Comparison of ENCODE assay signal across 18 mouse cellular contexts in the genomic region with DNA sequence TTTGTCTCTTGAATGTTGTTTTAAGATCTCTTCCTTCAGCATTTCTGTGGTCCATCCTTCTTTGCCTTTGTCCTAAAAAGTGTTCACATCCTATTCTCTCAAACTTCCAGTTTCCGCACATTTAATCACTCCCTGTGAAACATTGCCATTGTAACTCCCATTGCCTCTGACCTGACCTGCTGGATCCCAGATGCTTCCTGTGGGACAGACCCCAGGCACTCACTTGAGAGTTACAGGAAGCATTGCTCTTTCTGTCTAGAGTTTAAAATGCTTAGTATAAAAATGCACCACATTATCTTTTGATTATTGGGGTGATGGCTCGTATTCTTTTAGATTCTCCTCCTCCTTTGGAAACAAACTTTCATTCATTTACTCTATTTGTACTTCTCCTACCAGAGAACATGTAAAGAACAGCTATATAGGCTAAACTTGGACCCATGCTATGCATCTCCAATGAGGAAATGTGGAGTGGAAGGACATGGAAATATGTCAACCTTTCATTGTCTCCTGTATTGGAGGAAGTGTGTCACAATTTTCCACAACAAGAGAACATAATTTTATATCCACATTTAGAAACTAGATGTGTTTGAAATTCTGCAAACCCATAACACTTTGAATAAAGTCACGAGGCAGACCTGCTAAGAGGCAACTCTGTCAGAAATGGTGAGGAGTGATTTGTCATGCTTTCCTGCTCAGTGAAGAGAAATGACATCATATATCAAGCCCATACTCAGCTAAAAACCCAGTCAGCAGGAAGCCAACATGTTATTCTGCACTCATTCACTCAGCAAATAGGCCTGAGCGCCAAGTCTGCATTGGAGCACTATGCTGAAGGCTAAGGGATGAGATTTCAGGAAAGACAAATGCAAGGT.
DNase-seq lines count a peak whose midpoint lies in the region; ATAC-seq and TF ChIP-seq lines count a peak whose summit lies in the region.
"Had no signal": no experiment of that assay in that cellular context is flagged by ENCODE, and none has a peak within 500 bp of the region (broad histone marks: within the 10 kb centered on the region; RNA-seq: fewer than 3 reads in every experiment).

No protein-coding gene starts in this region.

- DNase-seq in adrenal gland, adult 2 months = peak; percentile 36
- no peak for DNase-seq in adrenal gland, postnatal 25 days
- DNase-seq in liver, postnatal 0 days = no peak
- no peak for DNase-seq in liver
- DNase-seq in heart, postnatal 36 days = peak; percentile 6 to 10
- peak; percentile 20 to 74 for DNase-seq in kidney, postnatal 25 days
- DNase-seq in thymus, postnatal 0 days (ENCODE audit: low spot score) = no peak
- DNase-seq: cerebellum, adult 2 months; lung, postnatal 10 days; retina, postnatal 1 day had no signal

- TF ChIP-seq EP300 in liver, postnatal 0 days (IDR thresholded peaks at IDR 0.05; ENCODE audit: low read depth) = no peak

- WGBS in liver, postnatal 0 days (ENCODE audit: insufficient replicate concordance) = 67% methylated on average over 4 of the region's 4 CpGs

- no peak for TF ChIP-seq CTCF in liver, postnatal 0 days (IDR thresholded peaks at IDR 0.05; ENCODE audit: low read depth)

- H3K4me2 ChIP-seq in liver, postnatal 0 days (ENCODE audit: low read depth, low read length) = no peak overlapping the region
- H3K4me2 ChIP-seq: forebrain, embryonic 12.5 days; hindbrain, embryonic 12.5 days; limb, embryonic 13.5 days; neural tube, embryonic 13.5 days had no signal

- intact Hi-C loops in heart, postnatal 36 days (cut with DNase I) = loop anchor here (2.0 to 5.0 kb wide), 3 partner anchors 35 to 311 kb away; no protein-coding TSS in a partner anchor

- H3K36me3 ChIP-seq in liver, postnatal 0 days (replicated peaks; ENCODE audit: insufficient read depth, low read length) = no peaks in the 10 kb centered on the region
- H3K36me3 ChIP-seq: forebrain, embryonic 12.5 days; hindbrain, embryonic 12.5 days; limb, embryonic 13.5 days; neural tube, embryonic 13.5 days had no signal

- no peaks in the 10 kb centered on the region for H3K9me3 ChIP-seq in liver, postnatal 0 days (ENCODE audit: low read length)
- H3K9me3 ChIP-seq: forebrain, embryonic 12.5 days; hindbrain, embryonic 12.5 days; limb, embryonic 13.5 days; neural tube, embryonic 13.5 days had no signal

- no peaks in the 10 kb centered on the region for H3K4me1 ChIP-seq in liver, postnatal 0 days (ENCODE audit: insufficient read depth)
- H3K4me1 ChIP-seq: forebrain, embryonic 12.5 days; hindbrain, embryonic 12.5 days; limb, embryonic 13.5 days; neural tube, embryonic 13.5 days had no signal

- H3K4me3 ChIP-seq in liver, postnatal 0 days (ENCODE audit: low read depth, low read length) = no peak overlapping the region
- H3K4me3 ChIP-seq: forebrain, embryonic 12.5 days; hindbrain, embryonic 12.5 days; left cerebral cortex, adult 2 months; limb, embryonic 13.5 days; neural tube, embryonic 13.5 days had no signal

- H3K27me3 ChIP-seq in liver, postnatal 0 days (ENCODE audit: insufficient read depth, low read length) = no peaks in the 10 kb centered on the region
- H3K27me3 ChIP-seq: forebrain, embryonic 12.5 days; hindbrain, embryonic 12.5 days; limb, embryonic 13.5 days; neural tube, embryonic 13.5 days had no signal

- peak; percentile 62 for ATAC-seq in liver, postnatal 0 days
- ATAC-seq in CD4-positive, CD25-positive, alpha-beta regulatory T cell, adult 4 months = no peak
- ATAC-seq: intestine, embryonic 16.5 days; midbrain, embryonic 16.5 days had no signal

- no peak overlapping the region for H3K9ac ChIP-seq in liver, postnatal 0 days (replicated peaks)
- H3K9ac ChIP-seq: forebrain, embryonic 12.5 days; hindbrain, embryonic 12.5 days; limb, embryonic 13.5 days; neural tube, embryonic 13.5 days had no signal

- no peak overlapping the region for H3K27ac ChIP-seq in liver, postnatal 0 days (ENCODE audit: low read depth)
- H3K27ac ChIP-seq: forebrain, embryonic 12.5 days; hindbrain, embryonic 12.5 days; left cerebral cortex, adult 2 months; limb, embryonic 13.5 days; neural tube, embryonic 13.5 days had no signal

Comparison
In these comparisons a context has a peak if more than half of its experiments do, and no peak if none do; other contexts are left out.
1. DNase-seq: peak in adrenal gland, adult 2 months (single experiment), heart, postnatal 36 days (2 of 2) and kidney, postnatal 25 days (2 of 2); none in adrenal gland, postnatal 25 days (single experiment), liver, postnatal 0 days (single experiment), liver (single experiment) and thymus, postnatal 0 days (single experiment).